Mouse (Mus musculus): ENCODE results near the gene Ciao1. TPM values are rescaled to one million over a fixed set of nuclear protein-coding genes. Genes with fewer than 3 reads are reported as not detected.

Ciao1 gene
- polyA plus RNA-seq, 1 experiment = 24.7 TPM

- peak overlapping the region; percentile 69 for H3K27ac ChIP-seq (ENCODE audit: control insufficient read depth, insufficient read depth, low read depth, low read length)
- peaks cover 6% of the 10 kb centered on the region for H3K4me1 ChIP-seq (ENCODE audit: control insufficient read depth, insufficient read depth, low read length)
- H3K36me3 ChIP-seq (ENCODE audit: control insufficient read depth, insufficient read depth, low read length) = peaks cover 2% of the 10 kb centered on the region
- no peaks in the 10 kb centered on the region for H3K27me3 ChIP-seq (ENCODE audit: control insufficient read depth, insufficient read depth, low read length)
- H3K4me3 ChIP-seq (ENCODE audit: control insufficient read depth, low read depth, low read length) = peak overlapping the region; percentile 100
- TF ChIP-seq CTCF (IDR thresholded peaks at IDR 0.05; ENCODE audit: control insufficient read depth, insufficient read depth, insufficient replicate concordance, low read depth, low read length) (no peak), POLR2A (IDR thresholded peaks at IDR 0.05; ENCODE audit: control insufficient read depth, low read depth, low read length) (no peak)
Measured at GRCm38 (mm10) chr2:127248334-127249004, 853 bp upstream of the Ciao1 start.

DNA sequence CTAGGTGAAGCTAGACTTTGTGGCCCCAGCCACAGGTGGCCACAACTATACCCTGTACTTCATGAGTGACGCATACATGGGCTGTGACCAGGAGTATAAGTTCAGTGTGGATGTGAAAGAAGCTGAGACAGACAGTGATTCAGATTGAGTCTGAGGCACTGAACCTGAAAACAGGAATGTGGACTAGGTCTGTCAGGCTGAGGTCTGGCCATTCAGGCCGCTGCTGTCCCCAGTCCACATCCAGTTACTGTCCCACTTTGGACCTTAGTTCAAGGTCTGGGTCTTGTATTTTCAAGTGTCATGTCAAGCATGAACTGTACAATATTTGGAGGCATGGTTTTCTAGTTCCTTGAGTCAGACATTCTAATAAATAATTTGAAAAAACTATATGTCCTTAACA is 7.6 kb downstream of the Ciao1 start:
- no peaks in the 10 kb centered on the region for H3K4me1 ChIP-seq (ENCODE audit: control insufficient read depth, insufficient read depth, low read length)
- H3K36me3 ChIP-seq (ENCODE audit: control insufficient read depth, insufficient read depth, low read length) = peaks cover 14% of the 10 kb centered on the region
- H3K27me3 ChIP-seq (ENCODE audit: control insufficient read depth, insufficient read depth, low read length) = no peaks in the 10 kb centered on the region
- TF ChIP-seq POLR2A (IDR thresholded peaks at IDR 0.05; ENCODE audit: control insufficient read depth, low read depth, low read length) (no peak), CTCF (IDR thresholded peaks at IDR 0.05; ENCODE audit: control insufficient read depth, insufficient read depth, insufficient replicate concordance, low read depth, low read length) (no peak)
- no peak overlapping the region for H3K27ac ChIP-seq (ENCODE audit: control insufficient read depth, insufficient read depth, low read depth, low read length)
- no peak overlapping the region for H3K4me3 ChIP-seq (ENCODE audit: control insufficient read depth, low read depth, low read length)

DNA sequence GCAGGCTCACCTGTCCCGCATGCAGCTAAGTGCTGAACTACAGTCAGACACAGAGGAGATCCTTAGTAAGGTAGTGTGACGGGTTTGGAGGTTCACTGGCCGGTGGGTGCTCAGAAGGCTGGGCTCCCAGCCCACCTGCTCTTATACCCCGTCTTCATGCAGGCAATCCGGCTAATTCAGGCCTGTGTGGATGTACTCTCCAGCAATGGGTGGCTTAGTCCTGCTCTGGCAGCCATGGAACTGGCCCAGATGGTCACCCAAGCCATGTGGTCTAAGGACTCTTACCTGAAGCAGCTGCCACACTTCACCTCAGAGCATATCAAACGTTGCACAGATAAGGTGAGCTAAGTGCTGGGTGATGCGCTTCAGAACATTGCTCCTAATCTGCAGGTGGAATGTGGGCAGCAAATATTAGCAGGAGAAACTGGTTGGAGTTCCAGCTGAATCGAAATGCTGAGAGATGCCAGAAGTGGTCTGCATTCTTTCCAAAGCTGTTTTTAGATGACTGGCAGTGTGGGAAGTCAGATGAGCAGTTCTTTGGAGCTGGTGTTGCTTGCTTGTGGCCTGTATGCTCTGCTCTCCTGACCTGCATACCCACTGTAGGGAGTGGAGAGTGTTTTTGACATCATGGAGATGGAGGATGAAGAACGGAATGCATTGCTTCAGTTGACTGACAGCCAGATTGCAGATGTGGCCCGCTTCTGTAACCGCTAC is 9.6 kb downstream of the Ciao1 start:
- Histone ChIP-seq H3K27ac (ENCODE audit: control insufficient read depth, insufficient read depth, low read depth, low read length) (no peak overlapping the region), H3K27me3 (ENCODE audit: control insufficient read depth, insufficient read depth, low read length) (no peaks in the 10 kb centered on the region), H3K4me1 (ENCODE audit: control insufficient read depth, insufficient read depth, low read length) (no peaks in the 10 kb centered on the region), H3K36me3 (ENCODE audit: control insufficient read depth, insufficient read depth, low read length) (peaks cover 13% of the 10 kb centered on the region), H3K4me3 (ENCODE audit: control insufficient read depth, low read depth, low read length) (no peak overlapping the region)
- TF ChIP-seq POLR2A (IDR thresholded peaks at IDR 0.05; ENCODE audit: control insufficient read depth, low read depth, low read length) = no peak
- TF ChIP-seq CTCF (IDR thresholded peaks at IDR 0.05; ENCODE audit: control insufficient read depth, insufficient read depth, insufficient replicate concordance, low read depth, low read length) = no peak

GRCm38 (mm10) chr2:127225261-127225660 is 22.4 kb downstream of the Ciao1 start:
- TF ChIP-seq POLR2A (IDR thresholded peaks at IDR 0.05; ENCODE audit: control insufficient read depth, low read depth, low read length) (no peak), CTCF (IDR thresholded peaks at IDR 0.05; ENCODE audit: control insufficient read depth, insufficient read depth, insufficient replicate concordance, low read depth, low read length) (no peak)
- Histone ChIP-seq H3K27ac (ENCODE audit: control insufficient read depth, insufficient read depth, low read depth, low read length) (no peak overlapping the region), H3K36me3 (ENCODE audit: control insufficient read depth, insufficient read depth, low read length) (peaks cover 11% of the 10 kb centered on the region), H3K4me1 (ENCODE audit: control insufficient read depth, insufficient read depth, low read length) (no peaks in the 10 kb centered on the region), H3K27me3 (ENCODE audit: control insufficient read depth, insufficient read depth, low read length) (no peaks in the 10 kb centered on the region), H3K4me3 (ENCODE audit: control insufficient read depth, low read depth, low read length) (no peak overlapping the region)

DNA sequence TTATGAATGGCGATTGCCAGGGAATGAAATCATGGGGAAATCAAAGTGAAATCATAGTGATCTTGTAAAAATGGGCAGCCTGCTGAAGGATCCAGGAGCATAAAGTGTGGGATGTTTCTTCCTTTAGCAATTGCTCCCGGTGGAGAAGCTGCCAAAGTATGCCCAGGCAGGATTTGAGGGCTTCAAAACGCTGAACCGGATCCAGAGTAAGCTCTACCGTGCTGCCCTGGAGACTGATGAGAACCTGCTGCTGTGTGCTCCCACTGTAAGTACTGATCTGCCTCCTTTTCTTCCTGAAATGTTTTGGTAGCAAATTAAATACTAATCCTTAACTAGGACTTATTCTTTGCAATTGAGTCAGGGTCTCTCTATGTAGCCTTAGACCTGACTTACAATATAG is 29.9 kb downstream of the Ciao1 start:
- TF ChIP-seq POLR2A (IDR thresholded peaks at IDR 0.05; ENCODE audit: control insufficient read depth, low read depth, low read length) (no peak), CTCF (IDR thresholded peaks at IDR 0.05; ENCODE audit: control insufficient read depth, insufficient read depth, insufficient replicate concordance, low read depth, low read length) (no peak)
- Histone ChIP-seq H3K27me3 (ENCODE audit: control insufficient read depth, insufficient read depth, low read length) (no peaks in the 10 kb centered on the region), H3K4me1 (ENCODE audit: control insufficient read depth, insufficient read depth, low read length) (no peaks in the 10 kb centered on the region), H3K36me3 (ENCODE audit: control insufficient read depth, insufficient read depth, low read length) (peaks cover 3% of the 10 kb centered on the region), H3K4me3 (ENCODE audit: control insufficient read depth, low read depth, low read length) (no peak overlapping the region), H3K27ac (ENCODE audit: control insufficient read depth, insufficient read depth, low read depth, low read length) (no peak overlapping the region)

GRCm38 (mm10) chr2:127210701-127211100 is 36.9 kb downstream of the Ciao1 start:
- Histone ChIP-seq H3K27me3 (ENCODE audit: control insufficient read depth, insufficient read depth, low read length) (no peaks in the 10 kb centered on the region), H3K4me1 (ENCODE audit: control insufficient read depth, insufficient read depth, low read length) (peaks cover 2% of the 10 kb centered on the region; the same call in 1 of the 2 replicates), H3K27ac (ENCODE audit: control insufficient read depth, insufficient read depth, low read depth, low read length) (no peak overlapping the region), H3K4me3 (ENCODE audit: control insufficient read depth, low read depth, low read length) (no peak overlapping the region), H3K36me3 (ENCODE audit: control insufficient read depth, insufficient read depth, low read length) (peaks cover 5% of the 10 kb centered on the region)
- TF ChIP-seq CTCF (IDR thresholded peaks at IDR 0.05; ENCODE audit: control insufficient read depth, insufficient read depth, insufficient replicate concordance, low read depth, low read length) = no peak
- TF ChIP-seq POLR2A (IDR thresholded peaks at IDR 0.05; ENCODE audit: control insufficient read depth, low read depth, low read length) = no peak

- Histone ChIP-seq H3K4me3 (ENCODE audit: control insufficient read depth, low read depth, low read length) (peak overlapping the region; percentile 94), H3K4me1 (ENCODE audit: control insufficient read depth, insufficient read depth, low read length) (peaks cover 2% of the 10 kb centered on the region; the same call in 1 of the 2 replicates), H3K27ac (ENCODE audit: control insufficient read depth, insufficient read depth, low read depth, low read length) (peak overlapping the region; percentile 67), H3K27me3 (ENCODE audit: control insufficient read depth, insufficient read depth, low read length) (no peaks in the 10 kb centered on the region), H3K36me3 (ENCODE audit: control insufficient read depth, insufficient read depth, low read length) (peaks cover 5% of the 10 kb centered on the region)
- no peak for TF ChIP-seq CTCF (IDR thresholded peaks at IDR 0.05; ENCODE audit: control insufficient read depth, insufficient read depth, insufficient replicate concordance, low read depth, low read length)
- TF ChIP-seq POLR2A (IDR thresholded peaks at IDR 0.05; ENCODE audit: control insufficient read depth, low read depth, low read length) = no peak
Measured at GRCm38 (mm10) chr2:127208452-127208769, 39.2 kb downstream of the Ciao1 start.

Data from testis, adult 2 months (tissue).